Mouse (Mus musculus) G1E (cell line): ENCODE measurements around the gene Ceacam15.
"Not testable (repeated sequence)": the region's sequence is repeated elsewhere in the genome, so short reads cannot be mapped to it uniquely, and the experiment has no call there.

ENCODE experiments used
- CTCF ChIP-seq: IDR thresholded peaks from 2 replicates; pipeline ENCODE4 v1.5.1; 2012; ENCODE audit warnings: low read depth, low read length, inconsistent platforms, mixed read lengths
- GATA1 ChIP-seq: IDR thresholded peaks from 2 replicates; pipeline ENCODE4 v1.6.1; 2012; ENCODE audit warnings: borderline replicate concordance, low read length, inconsistent platforms, mixed read lengths
- POLR2AphosphoS5 ChIP-seq: IDR thresholded peaks from 2 replicates; pipeline ENCODE4 v1.6.1; 2012; ENCODE audit warnings: low read depth, low read length, inconsistent platforms; ENCODE audit not compliant: insufficient replicate concordance
- TAL1 ChIP-seq: conservative IDR thresholded peaks from 2 replicates; pipeline ENCODE4 v1.6.1; 2012; ENCODE audit warnings: low read depth, low read length, inconsistent platforms, mixed read lengths

GRCm38 (mm10) chr7:16722490-16722889 is 47.0 kb upstream of the Ceacam15 start:
- not testable (repeated sequence) for TF ChIP-seq CTCF, GATA1, TAL1, POLR2AphosphoS5
